Mouse (Mus musculus): ENCODE results near the gene Camk2n2. TPM values are rescaled to one million over a fixed set of nuclear protein-coding genes. Genes with fewer than 3 reads are reported as not detected.

The Camk2n2 gene
- polyA plus RNA-seq, 1 experiment from 2014 or later: 23.7 TPM

DNA sequence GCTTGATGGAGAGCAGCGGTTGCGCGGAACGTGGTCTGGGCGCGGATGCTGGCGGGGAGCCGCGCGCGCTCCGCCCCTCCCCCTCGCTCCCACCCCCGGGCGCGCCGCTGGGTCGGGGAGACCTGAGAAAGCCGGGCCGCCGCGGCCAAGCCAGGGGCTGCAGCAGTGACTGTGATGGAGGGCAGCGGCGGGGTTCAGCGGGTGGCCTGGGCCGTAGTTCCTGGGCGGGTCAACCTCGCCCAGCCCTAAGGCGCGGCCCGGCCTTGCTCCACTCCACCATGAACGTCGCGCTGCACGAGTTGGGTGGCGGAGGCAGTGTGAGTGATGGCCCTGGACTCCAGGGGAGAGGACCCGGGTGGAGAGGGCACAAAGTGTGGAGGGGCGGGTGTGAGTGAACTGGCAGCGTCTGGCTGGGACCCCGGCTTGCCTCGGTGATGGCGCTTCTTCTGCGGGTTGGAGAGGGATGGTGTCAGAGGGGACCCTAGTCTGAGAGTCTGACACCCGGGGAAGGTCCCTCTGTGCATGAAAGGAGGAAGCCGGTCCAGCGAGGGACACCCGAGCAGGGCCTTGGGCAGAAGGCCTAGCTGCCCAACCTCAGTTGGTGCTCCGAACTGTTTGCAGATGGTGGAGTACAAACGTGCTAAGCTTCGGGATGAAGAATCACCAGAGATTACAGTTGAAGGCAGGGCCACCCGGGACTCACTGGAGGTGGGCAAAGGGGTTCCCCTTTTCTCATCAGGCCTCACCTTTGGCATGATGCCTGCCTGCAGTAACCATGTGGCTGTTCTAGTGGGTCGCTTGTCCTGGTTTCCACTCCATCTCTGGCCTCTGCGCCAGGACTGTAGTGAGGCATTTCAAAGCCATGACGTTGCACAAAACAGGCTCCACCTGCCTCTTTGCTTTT, 8.9 kb upstream of the Camk2n2 start, which contains the start of gene Ece2:
TSS of gene Ece2 (plus strand) at position 98 of the 904 bp plus-strand sequence.
- no peaks in the 10 kb centered on the region for H3K36me3 ChIP-seq
- H3K27me3 ChIP-seq: peaks cover 6% of the 10 kb centered on the region; the same call in 1 of the 2 replicates
- peaks cover 21% of the 10 kb centered on the region for H3K4me1 ChIP-seq (replicated peaks)
- 8% methylated on average over 47 of the region's 54 CpGs for WGBS
- peak within 1 kb of the TSS; percentile 64 for H3K4me3 ChIP-seq
- peak within 1 kb of the TSS; percentile 87 for H3K9ac ChIP-seq
- peak within 1 kb of the TSS; percentile 92 for H3K4me2 ChIP-seq
- peak; percentile 73 for ATAC-seq (ENCODE audit: low read depth)
- peak within 1 kb of the TSS; percentile 72 for H3K27ac ChIP-seq (replicated peaks)
- H3K9me3 ChIP-seq: no peaks in the 10 kb centered on the region

DNA sequence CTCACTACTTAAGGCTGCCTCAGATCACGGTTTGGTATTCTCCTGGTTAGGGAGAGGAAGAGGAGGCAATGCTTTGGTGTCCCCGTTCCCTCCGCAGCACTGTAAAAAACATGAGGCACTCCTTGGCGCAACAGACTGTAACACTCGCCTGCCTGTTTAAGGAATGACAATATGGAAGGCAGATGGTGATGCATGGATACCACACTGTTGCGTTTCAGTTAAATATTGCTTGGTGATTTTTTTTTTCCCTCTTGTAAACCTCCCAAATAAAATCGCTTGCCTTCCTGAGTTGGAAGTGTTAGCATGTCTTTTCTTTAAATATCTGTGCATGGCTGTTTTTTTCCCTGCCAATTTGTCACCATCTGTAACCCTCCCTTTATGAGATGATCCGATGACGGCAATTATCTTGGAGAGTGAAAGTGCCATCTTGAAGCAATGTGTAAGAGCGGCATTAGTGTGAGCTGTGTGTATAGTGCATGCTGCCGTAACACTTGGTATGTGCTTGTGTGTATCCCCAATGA, 7.8 kb upstream of the Camk2n2 start:
- 40% methylated on average over 11 of the region's 11 CpGs for WGBS
- Histone ChIP-seq H3K27ac (replicated peaks) (no peak overlapping the region), H3K4me1 (replicated peaks) (peaks cover 21% of the 10 kb centered on the region), H3K9ac (no peak overlapping the region), H3K4me2 (peak overlapping the region; percentile 92), H3K9me3 (no peaks in the 10 kb centered on the region), H3K27me3 (peaks cover 6% of the 10 kb centered on the region; the same call in 1 of the 2 replicates), H3K4me3 (peak overlapping the region; percentile 64), H3K36me3 (no peaks in the 10 kb centered on the region)
- 0 out of 2 replicates have a peak, but pooled peaks have one; percentile 45 for ATAC-seq (ENCODE audit: low read depth)

GRCm38 (mm10) chr16:20623211-20623610, 2.1 kb upstream of the Camk2n2 start:
- H3K36me3 ChIP-seq: 0 out of 2 replicates have a peak, but pooled peaks cover under 1% of the 10 kb centered on the region
- 44% methylated on average over 2 of the region's 2 CpGs for WGBS
- no peak overlapping the region; the same call in 1 of the 2 replicates for H3K27ac ChIP-seq (replicated peaks)
- no peak for ATAC-seq (ENCODE audit: low read depth)
- H3K4me3 ChIP-seq: peak overlapping the region; percentile 85; the same call in 1 of the 2 replicates
- H3K9ac ChIP-seq: no peak overlapping the region
- peaks cover 41% of the 10 kb centered on the region for H3K4me1 ChIP-seq (replicated peaks)
- no peaks in the 10 kb centered on the region for H3K27me3 ChIP-seq
- H3K9me3 ChIP-seq: no peaks in the 10 kb centered on the region
- H3K4me2 ChIP-seq: peak overlapping the region; percentile 95; the same call in 1 of the 2 replicates

- H3K27ac ChIP-seq (replicated peaks): peak overlapping the region; percentile 97
- H3K36me3 ChIP-seq: peaks cover 11% of the 10 kb centered on the region
- H3K4me1 ChIP-seq (replicated peaks): peaks cover 41% of the 10 kb centered on the region
- H3K4me3 ChIP-seq: peak overlapping the region; percentile 85
- H3K9me3 ChIP-seq: no peaks in the 10 kb centered on the region
- WGBS: 0% methylated on average over 37 of the region's 37 CpGs
- peak overlapping the region; percentile 95 for H3K4me2 ChIP-seq
- H3K9ac ChIP-seq: peak overlapping the region; percentile 91
- no peaks in the 10 kb centered on the region for H3K27me3 ChIP-seq
- peak; percentile 60 for ATAC-seq (ENCODE audit: low read depth)
Measured at GRCm38 (mm10) chr16:20621991-20622685, 1.1 kb upstream of the Camk2n2 start.

DNA sequence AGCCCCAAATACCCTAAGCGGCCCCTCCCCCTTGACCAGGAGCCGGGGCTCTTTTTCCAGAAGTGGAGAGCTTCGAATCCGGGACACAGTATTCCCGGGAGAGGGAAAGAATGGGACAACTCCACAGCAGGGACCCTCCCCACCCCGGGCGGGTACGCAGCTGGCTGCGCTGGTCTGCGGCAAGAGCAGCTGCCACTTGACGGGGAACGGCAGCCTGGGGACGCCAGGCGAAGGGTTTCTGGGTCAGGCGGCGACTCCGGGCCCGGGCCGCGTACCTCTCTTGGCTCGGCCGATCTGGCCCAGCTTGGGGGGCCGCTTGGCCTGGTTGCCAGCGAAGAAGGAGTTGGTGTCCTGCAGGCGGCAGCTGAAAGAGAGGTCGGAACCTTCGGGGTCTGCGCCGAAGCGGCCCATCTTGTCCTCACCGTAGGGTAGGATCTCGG, 316 bp downstream of the Camk2n2 start:
- peak; percentile 4 for ATAC-seq (ENCODE audit: low read depth)
- 0% methylated on average over 32 of the region's 32 CpGs for WGBS
- H3K4me2 ChIP-seq: peak overlapping the region; percentile 95
- H3K27me3 ChIP-seq: no peaks in the 10 kb centered on the region
- H3K4me1 ChIP-seq (replicated peaks): peaks cover 41% of the 10 kb centered on the region
- peak overlapping the region; percentile 85 for H3K4me3 ChIP-seq
- H3K9ac ChIP-seq: peak overlapping the region; percentile 91
- peak overlapping the region; percentile 97 for H3K27ac ChIP-seq (replicated peaks)
- H3K36me3 ChIP-seq: peaks cover 14% of the 10 kb centered on the region
- H3K9me3 ChIP-seq: no peaks in the 10 kb centered on the region

- 0% methylated on average over 9 of the region's 9 CpGs for WGBS
- peak overlapping the region; percentile 95 for H3K4me2 ChIP-seq
- H3K4me3 ChIP-seq: peak overlapping the region; percentile 85
- no peaks in the 10 kb centered on the region for H3K9me3 ChIP-seq
- peak; percentile 20 for ATAC-seq (ENCODE audit: low read depth)
- peak overlapping the region; percentile 91 for H3K9ac ChIP-seq
- peak overlapping the region; percentile 97 for H3K27ac ChIP-seq (replicated peaks)
- peaks cover 18% of the 10 kb centered on the region for H3K36me3 ChIP-seq
- H3K4me1 ChIP-seq (replicated peaks): peaks cover 41% of the 10 kb centered on the region
- H3K27me3 ChIP-seq: no peaks in the 10 kb centered on the region
Measured at GRCm38 (mm10) chr16:20620399-20620735, 720 bp downstream of the Camk2n2 start.

DNA sequence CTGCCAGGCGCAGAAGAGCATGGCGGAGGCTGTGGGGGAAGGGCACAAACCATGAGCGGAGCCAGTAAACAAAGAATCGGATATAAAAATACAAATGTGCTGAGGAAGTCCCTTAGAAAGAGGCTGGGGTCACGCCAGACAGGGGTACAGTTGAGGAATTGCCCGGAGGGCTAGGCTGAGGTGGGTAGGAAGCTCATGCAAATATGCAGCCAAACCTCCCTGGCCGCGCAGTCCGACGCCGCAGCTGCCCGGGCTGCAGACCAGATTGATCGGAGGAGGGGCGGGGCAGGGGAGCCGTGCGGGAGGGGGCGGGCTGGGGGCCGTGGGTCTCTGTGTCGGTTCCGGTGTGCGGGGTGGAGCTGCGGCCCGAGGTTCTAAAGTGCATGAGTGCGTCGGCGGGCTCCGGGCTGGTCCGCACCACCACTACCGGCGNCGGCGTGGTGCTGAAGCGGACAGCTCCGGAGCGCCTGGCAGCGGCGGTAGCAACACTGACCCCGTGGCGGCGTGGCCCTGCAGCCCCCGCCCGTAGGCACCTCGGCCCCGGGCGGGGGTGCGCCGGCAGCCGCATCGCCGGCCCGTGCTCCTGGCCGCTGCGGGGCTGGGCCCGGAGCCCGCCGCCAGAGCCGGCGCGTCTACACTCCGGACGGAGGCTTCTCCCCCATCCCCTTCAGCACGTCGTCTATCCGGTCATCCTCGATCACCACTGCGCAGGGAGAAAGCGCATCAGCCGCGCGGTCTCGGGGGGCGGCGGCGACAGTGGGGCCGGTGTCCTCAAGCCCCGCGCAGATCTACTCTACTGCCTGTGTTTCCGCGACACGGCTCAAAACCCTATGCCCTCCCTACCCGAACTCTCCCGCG, 1.3 kb downstream of the Camk2n2 start:
- H3K4me3 ChIP-seq: peak overlapping the region; percentile 85
- no peaks in the 10 kb centered on the region for H3K9me3 ChIP-seq
- peak; percentile 32 for ATAC-seq (ENCODE audit: low read depth)
- peaks cover 19% of the 10 kb centered on the region for H3K36me3 ChIP-seq
- H3K27me3 ChIP-seq: no peaks in the 10 kb centered on the region
- H3K9ac ChIP-seq: peak overlapping the region; percentile 91
- WGBS: 2% methylated on average over 61 of the region's 83 CpGs
- H3K4me2 ChIP-seq: peak overlapping the region; percentile 95
- peaks cover 41% of the 10 kb centered on the region for H3K4me1 ChIP-seq (replicated peaks)
- peak overlapping the region; percentile 97 for H3K27ac ChIP-seq (replicated peaks)

DNA sequence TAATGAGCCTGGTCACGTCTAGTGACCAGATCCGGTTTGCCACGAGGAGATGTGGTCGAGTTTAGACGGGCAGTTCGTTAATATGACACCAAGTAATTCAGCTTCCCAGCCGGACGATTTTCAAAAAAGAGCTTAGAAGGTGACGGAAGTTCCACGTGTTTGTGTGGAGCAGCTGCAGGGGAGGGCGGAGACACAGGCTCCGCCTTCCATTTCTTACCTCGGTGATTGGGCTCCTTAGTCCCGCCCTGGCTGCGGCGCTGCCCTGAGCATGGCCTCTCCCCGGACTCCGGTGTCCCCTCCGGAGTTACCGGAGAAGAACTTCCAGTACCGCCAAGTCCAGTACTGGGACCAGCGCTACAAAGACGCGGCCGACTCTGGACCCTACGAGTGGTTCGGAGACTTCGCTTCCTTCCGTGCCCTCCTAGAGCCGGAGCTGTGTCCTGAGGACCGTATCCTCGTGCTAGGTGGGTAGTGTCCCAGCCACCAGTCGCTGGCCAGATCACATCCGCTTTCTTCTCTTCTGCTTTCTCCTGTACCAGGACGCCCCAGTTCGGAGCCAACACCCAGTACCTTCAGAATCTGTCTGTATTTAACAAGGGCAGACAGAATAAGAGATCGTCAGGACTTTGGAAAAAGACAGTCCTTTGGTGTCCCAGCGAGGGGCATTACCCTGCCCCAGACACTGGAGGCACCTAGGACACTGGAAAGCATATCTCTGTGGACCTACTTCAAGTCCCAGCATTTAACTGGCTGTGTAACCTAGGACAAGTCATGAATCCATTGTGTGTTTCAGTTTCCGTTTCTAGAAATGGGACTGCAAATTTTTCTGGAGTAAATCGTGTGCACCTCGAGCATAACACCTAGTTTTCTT, 9.5 kb downstream of the Camk2n2 start, which contains the start of the genes Eef1akmt4, Gm49333 and Alg3:
TSS of gene Eef1akmt4 (plus strand) at position 237 of the 871 bp plus-strand sequence.
TSS of gene Gm49333 (plus strand) at position 254 of the 871 bp plus-strand sequence.
TSS of gene Alg3 (minus strand) at position 379 of the 871 bp plus-strand sequence.
- Histone ChIP-seq H3K36me3 (peaks cover 26% of the 10 kb centered on the region), H3K27me3 (no peaks in the 10 kb centered on the region), H3K9ac (peak within 1 kb of the TSS; percentile 92), H3K27ac (replicated peaks) (peak within 1 kb of the TSS; percentile 90), H3K4me1 (replicated peaks) (peaks cover 29% of the 10 kb centered on the region), H3K4me3 (peak within 1 kb of the TSS; percentile 84), H3K4me2 (peak within 1 kb of the TSS; percentile 84), H3K9me3 (no peaks in the 10 kb centered on the region)
- peak; percentile 93 for ATAC-seq (ENCODE audit: low read depth)
- WGBS: 2% methylated on average over 41 of the region's 41 CpGs

DNA sequence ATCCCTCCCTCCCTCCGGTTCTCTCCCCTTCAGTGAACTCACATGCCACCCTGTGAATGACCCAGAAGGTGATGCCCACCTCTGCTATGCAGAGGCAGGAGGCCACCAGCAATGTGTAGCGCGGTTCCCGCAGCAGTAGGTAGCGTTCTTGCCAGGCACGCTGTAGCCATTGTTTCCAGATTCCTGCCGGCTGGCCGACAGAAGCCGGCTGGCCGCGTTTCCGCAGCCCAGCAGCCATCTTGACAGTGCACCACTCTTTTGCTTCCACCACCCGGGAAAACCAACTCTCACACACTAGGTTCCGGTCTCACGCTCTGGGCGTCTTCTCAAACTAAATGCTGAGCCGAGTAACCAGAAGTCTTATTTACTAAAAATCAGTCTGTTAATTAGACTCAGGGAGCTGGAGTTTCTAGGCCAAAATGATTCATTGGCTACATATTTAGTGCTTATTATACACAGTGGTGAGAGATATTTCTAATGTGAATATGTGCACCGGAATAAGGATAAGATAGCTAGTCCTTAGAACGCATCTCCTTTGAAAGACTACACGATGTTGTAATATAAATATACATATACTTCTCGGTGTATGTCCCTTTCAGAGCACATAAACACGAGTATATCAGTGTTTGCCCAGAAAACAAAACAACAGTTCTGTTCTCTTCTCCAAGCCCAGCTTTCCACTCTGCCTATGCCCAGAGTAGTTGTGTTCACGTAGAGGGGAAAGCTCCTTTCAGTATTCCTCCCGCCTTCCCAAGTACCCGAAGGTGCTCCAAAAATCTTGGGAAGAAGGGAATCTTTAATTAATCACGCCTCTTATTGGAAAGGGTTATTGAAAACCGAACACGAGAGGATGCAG, 10.4 kb downstream of the Camk2n2 start:
- ATAC-seq (ENCODE audit: low read depth): peak; percentile 70
- Histone ChIP-seq H3K27me3 (no peaks in the 10 kb centered on the region), H3K4me1 (replicated peaks) (peaks cover 29% of the 10 kb centered on the region), H3K4me3 (peak overlapping the region; percentile 84), H3K9ac (peak overlapping the region; percentile 92), H3K4me2 (peak overlapping the region; percentile 84), H3K9me3 (no peaks in the 10 kb centered on the region), H3K36me3 (peaks cover 31% of the 10 kb centered on the region), H3K27ac (replicated peaks) (peak overlapping the region; percentile 90)
- WGBS: under 1% methylated on average over 28 of the region's 28 CpGs
